Mouse (Mus musculus): ENCODE measurements at regions not wholly inside any gene's neighbourhood (a gene's known extent, or its start where the extent isn't known, plus 50 kb on each side); places are given as distances from the start of the nearest gene placed in this dataset.

- no peak for DNase-seq (ENCODE audit: low spot score)
Measured at GRCm38 (mm10) chr5:148742158-148742835, 186.8 kb downstream of the Katnal1 start.

GRCm38 (mm10) chr5:148741267-148742004 is 187.7 kb downstream of the Katnal1 start:
- no peak for DNase-seq (ENCODE audit: low spot score)

DNA sequence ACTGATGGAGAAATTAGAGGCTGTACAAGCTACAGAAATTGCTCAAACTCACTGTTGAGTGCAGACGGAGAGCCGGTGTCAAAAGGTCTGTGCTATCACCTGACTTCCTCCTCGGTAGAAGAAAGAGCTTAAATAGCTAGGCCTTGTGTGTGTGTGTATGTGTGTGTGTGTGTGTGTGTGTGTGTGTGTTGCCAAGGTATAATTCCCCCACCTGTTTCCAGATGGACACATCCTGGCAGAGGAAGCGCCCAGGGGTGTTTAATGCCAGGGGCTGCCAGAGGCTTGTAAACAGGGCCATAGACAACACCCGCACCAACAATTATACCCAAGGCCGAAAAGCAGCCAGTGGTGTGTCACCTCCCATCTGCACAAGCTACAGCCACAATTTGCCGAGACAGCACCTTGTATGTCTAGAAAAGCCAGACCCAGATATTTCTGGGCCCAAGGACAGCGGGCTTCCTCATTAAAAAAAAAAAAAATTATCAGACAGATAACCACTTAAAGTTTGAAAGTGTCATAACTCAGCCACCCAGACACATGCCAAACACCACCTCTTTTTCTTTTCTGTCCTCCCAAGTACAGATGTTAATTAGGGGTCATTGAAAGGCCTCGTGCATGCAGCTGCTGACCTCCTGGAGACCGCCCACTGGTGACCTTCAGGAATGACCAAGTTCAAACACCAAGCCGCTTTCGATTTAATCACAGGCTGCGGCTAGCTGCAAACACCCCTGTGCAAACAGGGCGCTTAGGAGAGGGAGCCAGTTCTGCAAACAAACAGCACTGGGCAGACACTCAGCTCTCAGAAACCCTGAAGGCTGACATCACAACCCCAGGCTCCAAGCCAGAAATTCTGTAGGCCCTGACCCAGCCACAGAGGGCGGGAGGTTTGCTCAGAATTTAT is 188.0 kb upstream of the Ubl3 start:
- no peak for DNase-seq (ENCODE audit: low spot score)

- no peak for DNase-seq (ENCODE audit: low spot score)
Measured at GRCm38 (mm10) chr5:148739672-148740071, 187.1 kb upstream of the Ubl3 start.

DNA sequence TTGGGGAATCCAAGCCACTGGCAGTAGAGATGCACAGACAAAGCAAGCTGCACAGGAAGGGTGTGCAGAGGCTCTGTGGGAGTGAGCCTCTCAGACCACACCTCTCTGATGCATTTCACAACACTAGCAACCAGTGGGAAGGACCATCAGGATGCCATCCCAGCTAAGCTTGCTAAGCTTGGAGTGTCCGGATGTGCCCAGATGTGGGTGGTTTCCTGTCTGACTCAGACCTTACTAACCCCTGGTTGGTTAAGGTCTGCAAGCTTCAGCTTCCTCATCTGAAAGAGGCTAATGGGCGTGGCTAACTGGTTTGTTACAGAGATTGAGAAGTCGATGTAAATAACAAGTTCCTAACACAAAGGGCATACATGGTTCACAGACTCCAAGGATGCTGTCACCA is 186.6 kb upstream of the Ubl3 start:
- DNase-seq (ENCODE audit: low spot score) = no peak

DNA sequence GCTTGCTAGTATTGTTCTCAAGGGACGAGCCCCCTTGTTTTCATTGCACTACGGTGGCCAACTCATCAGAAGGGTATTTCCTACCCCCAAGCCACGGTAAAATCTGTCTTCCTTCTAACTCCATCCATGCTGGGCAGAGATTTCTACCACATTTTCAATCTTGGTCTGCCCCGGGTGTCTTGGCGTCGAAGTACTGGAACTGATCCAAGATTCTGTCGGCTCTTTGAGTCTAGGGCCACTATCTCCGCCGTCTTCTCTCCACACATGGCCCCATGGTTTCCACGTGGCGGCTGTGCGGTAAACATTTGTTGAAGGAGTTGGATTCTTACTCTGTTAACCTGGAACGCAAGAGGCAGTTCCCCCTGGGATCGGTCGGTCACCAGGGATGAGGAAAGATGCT is 177.0 kb upstream of the Ubl3 start:
- DNase-seq (ENCODE audit: low spot score) = no peak

DNA sequence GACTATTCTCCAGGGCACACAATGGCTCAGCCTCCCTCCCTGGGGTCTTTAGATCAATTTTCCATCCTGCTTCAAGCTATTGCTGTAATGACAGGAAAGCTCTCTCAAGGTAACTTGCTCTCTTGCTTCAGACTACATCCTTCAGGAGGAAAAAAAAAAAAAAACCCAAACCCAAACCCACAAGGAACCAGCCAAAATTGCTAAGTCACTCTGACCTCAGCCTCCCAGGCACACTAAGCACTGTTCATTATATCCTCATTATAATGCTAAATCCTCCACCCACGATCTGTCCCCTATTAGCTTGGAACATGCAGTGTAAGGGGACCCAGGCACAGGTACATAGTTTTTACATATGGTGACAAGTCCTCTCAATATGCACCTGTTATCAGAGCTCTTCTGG is 175.9 kb upstream of the Ubl3 start:
- DNase-seq (ENCODE audit: low spot score) = no peak

DNA sequence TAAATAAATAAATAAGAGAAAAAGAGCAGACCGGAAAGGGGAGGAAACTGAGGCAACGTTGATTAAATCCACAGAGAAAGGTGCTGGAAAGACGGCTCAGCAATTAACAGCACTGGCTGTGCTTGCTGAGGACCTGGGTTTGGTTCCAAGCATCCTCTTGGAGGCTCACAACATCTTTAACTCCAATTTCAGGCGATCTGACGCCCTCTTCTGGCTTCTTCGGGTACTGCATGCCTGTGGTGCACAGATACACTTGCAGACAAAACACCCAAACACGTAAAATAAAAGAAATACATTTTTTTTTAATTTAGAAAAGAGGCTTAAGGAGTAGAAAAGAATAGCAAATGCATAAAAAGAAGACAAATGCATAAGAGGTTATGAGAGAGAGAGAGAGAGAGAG is 173.9 kb upstream of the Ubl3 start:
- DNase-seq (ENCODE audit: low spot score) = no peak

DNA sequence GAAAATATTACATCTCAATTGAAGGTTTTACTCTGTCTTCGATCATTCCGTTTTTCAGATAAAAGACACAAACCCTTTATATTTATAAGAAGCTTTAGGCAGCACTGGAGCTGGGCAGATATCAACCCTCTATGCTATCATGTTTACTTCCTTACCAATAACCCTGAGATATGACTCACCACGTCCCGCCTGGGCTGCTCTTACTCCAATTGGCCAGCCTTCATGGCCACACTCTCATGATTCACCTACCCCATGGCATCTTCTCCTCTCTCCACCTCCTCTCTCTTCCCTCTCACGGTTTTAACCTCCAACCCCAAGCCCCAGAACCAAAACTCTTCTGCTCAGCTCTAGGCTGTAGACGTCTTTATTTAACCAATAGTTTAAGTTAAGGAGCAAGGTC is 171.9 kb upstream of the Ubl3 start:
- DNase-seq (ENCODE audit: low spot score) = no peak

DNA sequence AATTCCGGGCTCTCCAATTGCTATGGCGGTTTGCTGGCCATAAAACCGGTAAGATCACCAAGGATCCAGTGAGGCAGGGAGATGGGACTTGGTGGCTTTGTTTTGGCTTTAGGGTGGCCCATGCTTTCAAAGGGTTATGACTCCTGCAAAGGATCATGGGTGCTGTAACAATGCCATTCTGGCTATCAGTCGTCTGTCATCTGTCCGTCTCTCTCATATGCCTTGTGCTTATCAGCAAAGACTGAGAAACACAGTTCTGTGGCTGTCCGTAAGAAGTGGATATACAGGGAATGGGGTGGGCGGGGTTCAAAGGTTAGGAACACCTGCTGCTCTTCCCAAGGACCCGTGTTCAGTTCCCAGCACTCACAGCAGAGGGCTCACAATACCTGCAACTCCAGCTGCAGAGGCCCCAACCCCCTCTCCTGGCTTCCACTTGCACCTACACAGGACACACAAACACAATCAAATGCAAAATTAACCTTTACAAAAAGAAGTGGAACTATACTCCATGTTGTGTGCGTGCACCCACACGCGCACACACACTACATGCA is 171.2 kb upstream of the Ubl3 start:
- no peak for DNase-seq (ENCODE audit: low spot score)

- no peak for DNase-seq (ENCODE audit: low spot score)
Measured at GRCm38 (mm10) chr5:148720604-148721003, 168.0 kb upstream of the Ubl3 start.

DNA sequence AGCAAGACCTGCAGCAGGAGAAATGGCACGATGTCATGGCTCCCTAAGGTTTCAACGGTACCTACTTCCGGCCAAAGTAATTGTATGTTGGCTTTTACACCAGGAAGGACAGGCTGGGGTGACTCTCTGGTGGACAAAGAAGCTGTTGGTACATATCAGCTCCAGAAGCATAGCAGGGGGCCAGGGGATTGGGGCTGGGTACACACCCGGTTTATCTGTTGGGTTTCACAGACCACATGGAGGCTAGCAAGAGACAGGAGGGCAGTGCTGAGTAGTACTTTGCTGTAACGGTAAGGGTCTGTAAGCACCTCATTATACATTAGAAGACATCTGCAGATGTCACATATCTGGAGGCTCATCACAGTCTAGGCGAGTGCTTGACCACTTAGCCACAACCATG is 164.0 kb upstream of the Ubl3 start:
- DNase-seq (ENCODE audit: low spot score) = no peak

GRCm38 (mm10) chr5:148715218-148715991 is 162.8 kb upstream of the Ubl3 start:
- no peak for DNase-seq (ENCODE audit: low spot score)

GRCm38 (mm10) chr5:148714807-148715206 is 162.2 kb upstream of the Ubl3 start:
- DNase-seq (ENCODE audit: low spot score) = no peak

DNA sequence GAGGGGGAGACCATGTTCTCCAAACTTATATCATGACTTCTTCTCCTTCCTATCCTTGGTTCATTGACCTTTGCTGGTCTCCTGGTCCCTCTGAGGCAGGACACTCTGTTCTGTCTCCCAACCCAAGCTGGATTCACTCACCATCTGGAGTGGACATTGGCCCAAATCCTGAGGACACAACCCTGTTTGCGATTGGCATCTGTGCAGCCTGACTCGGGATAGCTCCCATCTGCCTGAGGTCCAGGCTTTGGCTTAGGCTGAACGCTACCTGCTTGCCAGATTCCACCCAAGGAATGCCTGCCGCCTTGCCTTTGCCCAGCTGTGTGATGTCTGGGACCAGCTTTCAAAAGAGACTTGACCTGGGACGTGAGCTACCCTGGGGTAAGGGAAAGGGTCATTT is 161.2 kb upstream of the Ubl3 start:
- DNase-seq (ENCODE audit: low spot score) = no peak

DNA sequence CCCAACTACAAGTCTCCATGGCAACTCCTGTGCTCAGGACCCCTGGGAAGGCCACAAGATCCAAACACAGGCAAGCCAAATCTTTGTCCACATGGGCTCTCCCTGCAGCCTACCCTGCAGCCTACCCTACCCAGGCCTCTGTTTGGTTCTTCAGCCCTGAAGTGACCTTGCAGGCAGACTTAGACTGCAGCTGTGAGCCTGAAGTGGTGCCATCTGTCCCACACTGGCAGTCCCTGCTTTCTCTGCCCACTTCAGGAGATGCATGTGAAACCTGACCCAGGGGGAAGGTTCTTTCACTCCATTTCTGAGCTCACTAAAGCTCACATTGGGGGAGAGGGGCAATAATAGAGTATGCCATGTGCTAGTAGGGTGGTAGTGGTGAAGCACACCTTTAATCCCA is 160.4 kb upstream of the Ubl3 start:
- DNase-seq (ENCODE audit: low spot score) = no peak

DNA sequence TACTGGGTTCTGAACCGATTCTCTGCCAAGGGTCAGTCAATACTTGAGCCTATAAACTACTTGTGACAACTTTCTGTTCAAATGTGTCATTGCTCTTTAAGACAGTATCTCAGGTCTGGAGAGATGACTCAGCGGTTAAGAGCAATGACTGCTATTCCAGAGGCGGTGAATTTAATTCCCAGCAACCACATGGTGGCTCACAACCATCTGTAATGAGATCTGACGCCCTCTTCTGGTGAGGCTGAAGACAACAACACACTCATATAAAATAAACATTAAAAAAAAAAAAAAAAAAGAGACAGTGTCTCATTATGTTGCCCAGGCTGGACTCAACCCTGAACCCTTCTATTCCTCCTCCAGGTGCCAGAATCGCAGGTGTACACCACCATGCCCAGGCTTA is 159.0 kb upstream of the Ubl3 start:
- DNase-seq (ENCODE audit: low spot score) = no peak

GRCm38 (mm10) chr5:148709111-148709771 is 156.7 kb upstream of the Ubl3 start:
- DNase-seq (ENCODE audit: low spot score) = no peak

DNA sequence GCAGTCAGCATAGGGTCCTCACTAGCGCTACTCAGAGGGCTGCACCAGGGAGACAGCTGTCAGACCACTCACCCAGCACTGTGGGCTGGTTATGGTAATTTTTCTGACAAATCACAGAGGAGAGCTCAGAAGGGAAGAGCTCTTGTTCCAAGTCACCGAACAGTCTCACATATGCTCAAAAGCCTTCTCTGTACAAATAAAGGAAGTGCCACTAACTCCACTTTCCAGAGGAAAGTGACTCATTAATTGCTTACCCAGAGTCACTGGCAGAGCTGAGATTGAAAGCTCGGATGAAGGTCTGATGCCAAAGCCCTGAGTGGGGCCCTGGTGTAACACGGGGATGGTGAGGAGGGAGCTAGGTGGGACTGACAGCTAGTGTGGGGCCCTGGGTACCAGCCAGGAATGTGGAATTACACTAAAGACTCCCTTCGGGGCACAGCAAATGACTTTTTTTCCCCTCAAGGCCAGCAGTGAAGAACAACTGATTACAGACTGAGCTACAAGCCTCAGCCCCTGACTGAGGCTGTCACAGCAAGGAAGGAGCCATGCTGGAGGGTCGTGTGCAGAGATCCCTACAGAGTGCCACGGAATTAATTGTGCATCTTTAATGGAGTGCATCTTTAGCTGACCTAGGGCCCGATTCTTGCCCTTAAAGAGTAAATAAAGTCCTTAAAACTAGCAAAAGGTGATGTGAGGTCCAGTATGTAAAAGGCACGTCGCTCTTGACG is 155.6 kb upstream of the Ubl3 start:
- DNase-seq (ENCODE audit: low spot score) = no peak

- no peak for DNase-seq (ENCODE audit: low spot score)
Measured at GRCm38 (mm10) chr5:148707335-148707734, 154.7 kb upstream of the Ubl3 start.
